Mouse (Mus musculus) MEL (cell line): ENCODE measurements around the gene Glp2r. TPM values are rescaled to one million over a fixed set of nuclear protein-coding genes. Genes with fewer than 3 reads are reported as not detected.
A peak's percentile ranks its signal among the peaks of the same experiment; 100 is the strongest.

Source experiments
- DNase-seq: peaks from one replicate; pipeline ENCODE4 v3.0.0; 2011; ENCODE audit warnings: low read depth, low spot score
- H3K27ac ChIP-seq: 2 replicates; pipeline ENCODE4 v1.5.1; 2012; ENCODE audit warnings: low read depth, mild to moderate bottlenecking, control low read depth, low read length, moderate library complexity; ENCODE audit not compliant: control insufficient read depth
- H3K27me3 ChIP-seq, 2 experiments: fragments of 150-350 bp in 1 of 2; sonication (generic) in 1 of 2; 2 replicates each; pipeline ENCODE4 v1.6.1; 2012; ENCODE audit warnings: low read length in 2 of 2, mild to moderate bottlenecking in 2 of 2, improper control_type of control experiment in 1 of 2, moderate library complexity in 1 of 2; ENCODE audit not compliant: insufficient read depth in 2 of 2, control insufficient read depth in 1 of 2
- H3K36me3 ChIP-seq, 2 experiments: 2 replicates each; pipeline ENCODE4 v1.6.1; 2012 to 2014; ENCODE audit warnings: low read length in 2 of 2, improper control_type of control experiment in 1 of 2, inconsistent platforms in 1 of 2, mild to moderate bottlenecking in 1 of 2; ENCODE audit not compliant: insufficient read depth in 2 of 2, control insufficient read depth in 1 of 2
- H3K4me1 ChIP-seq, 2 experiments: fragments of 150-350 bp in 1 of 2; sonication (generic) in 1 of 2; 2 replicates each; pipeline ENCODE4 v1.6.1; 2012; ENCODE audit warnings: low read length in 2 of 2, improper control_type of control experiment in 1 of 2, mild to moderate bottlenecking in 1 of 2; ENCODE audit not compliant: insufficient read depth in 2 of 2, control insufficient read depth in 1 of 2
- H3K4me3 ChIP-seq, 2 experiments: fragments of 150-350 bp in 1 of 2; sonication (generic) in 1 of 2; 2 replicates each; pipeline ENCODE4 v1.5.1; 2012; ENCODE audit warnings: low read depth in 2 of 2, low read length in 2 of 2, mild to moderate bottlenecking in 2 of 2, moderate library complexity in 2 of 2, control low read depth in 1 of 2, improper control_type of control experiment in 1 of 2; ENCODE audit not compliant: control insufficient read depth in 1 of 2, insufficient read depth in 1 of 2
- H3K79me2 ChIP-seq: 2 replicates; pipeline ENCODE4 v1.6.1; 2012; ENCODE audit warnings: mild to moderate bottlenecking, low read length, moderate library complexity; ENCODE audit not compliant: control insufficient read depth, poor library complexity, insufficient read depth
- H3K9ac ChIP-seq: 2 replicates; pipeline ENCODE4 v1.6.1; 2012; ENCODE audit warnings: low read depth, mild to moderate bottlenecking, control low read depth, low read length, moderate library complexity; ENCODE audit not compliant: control insufficient read depth, poor library complexity, severe bottlenecking
- H3K9me3 ChIP-seq: fragments of 150-350 bp; sonication (generic); replicated peaks from 2 replicates; pipeline ENCODE4 v1.6.1; 2012; ENCODE audit warnings: mild to moderate bottlenecking, low read length, improper control_type of control experiment, moderate library complexity; ENCODE audit not compliant: insufficient read depth
- CTCF ChIP-seq, 3 experiments: IDR thresholded peaks in 2 of 3; conservative IDR thresholded peaks in 1 of 3; 2 replicates each; pipeline ENCODE4 v1.5.1; 2011 to 2012; ENCODE audit warnings: low read length in 3 of 3, low read depth in 2 of 3, mild to moderate bottlenecking in 2 of 3, improper control_type of control experiment in 1 of 3, inconsistent platforms in 1 of 3, mixed read lengths in 1 of 3, moderate library complexity in 1 of 3; ENCODE audit not compliant: control insufficient read depth in 1 of 3, insufficient read depth in 1 of 3, poor library complexity in 1 of 3, severe bottlenecking in 1 of 3
- E2F4 ChIP-seq: IDR thresholded peaks from 2 replicates; pipeline ENCODE4 v1.6.1; 2011; ENCODE audit warnings: low read depth, low read length, improper control_type of control experiment, borderline replicate concordance
- ETS1 ChIP-seq: IDR thresholded peaks from 2 replicates; pipeline ENCODE4 v1.6.1; 2012; ENCODE audit warnings: low read depth, mild to moderate bottlenecking, inconsistent platforms, low read length, improper control_type of control experiment, moderate library complexity
- GATA1 ChIP-seq: IDR thresholded peaks from 2 replicates; pipeline ENCODE4 v1.6.1; 2011; ENCODE audit warnings: low read depth, low read length, improper control_type of control experiment
- JUND ChIP-seq: IDR thresholded peaks from 2 replicates; pipeline ENCODE4 v1.6.1; 2011; ENCODE audit warnings: low read depth, mild to moderate bottlenecking, improper control_type of control experiment, low read length
- POLR2AphosphoS5 ChIP-seq: IDR thresholded peaks from 2 replicates; pipeline ENCODE4 v1.6.1; 2012; ENCODE audit warnings: low read depth, borderline replicate concordance, mild to moderate bottlenecking, inconsistent platforms, low read length, moderate library complexity, mixed read lengths
- SMC3 ChIP-seq: IDR thresholded peaks from 2 replicates; pipeline ENCODE4 v1.6.1; 2011; ENCODE audit warnings: low read depth, low read length, improper control_type of control experiment
- ZKSCAN1 ChIP-seq: IDR thresholded peaks from 2 replicates; pipeline ENCODE4 v1.6.1; 2012; ENCODE audit warnings: low read depth, mild to moderate bottlenecking, inconsistent platforms, low read length, improper control_type of control experiment, moderate library complexity
- polyA plus RNA-seq, 2 experiments: library from polyadenylated mRNA; stranded (reverse) in 1 of 2; unstranded in 1 of 2; fragments of >175 nt in 1 of 2; fragments of >200 nt in 1 of 2; gene quantifications; 2 replicates each; pipeline versions ENCODE4 v1.2.1 to v1.2.4; 2012; ENCODE audit warnings: low replicate concordance in 2 of 2, low read depth in 1 of 2; ENCODE audit not compliant: insufficient read length in 2 of 2, insufficient read depth in 1 of 2, missing spikeins in 1 of 2
- total RNA-seq: library from RNA; depleted of rRNA; stranded (reverse); fragments of 300-350 nt; gene quantifications from 2 replicates; pipeline ENCODE4 v1.2.3, GENCODE M21; 2012

Glp2r gene
- total and polyA plus RNA-seq, 3 experiments: not detected

DNA sequence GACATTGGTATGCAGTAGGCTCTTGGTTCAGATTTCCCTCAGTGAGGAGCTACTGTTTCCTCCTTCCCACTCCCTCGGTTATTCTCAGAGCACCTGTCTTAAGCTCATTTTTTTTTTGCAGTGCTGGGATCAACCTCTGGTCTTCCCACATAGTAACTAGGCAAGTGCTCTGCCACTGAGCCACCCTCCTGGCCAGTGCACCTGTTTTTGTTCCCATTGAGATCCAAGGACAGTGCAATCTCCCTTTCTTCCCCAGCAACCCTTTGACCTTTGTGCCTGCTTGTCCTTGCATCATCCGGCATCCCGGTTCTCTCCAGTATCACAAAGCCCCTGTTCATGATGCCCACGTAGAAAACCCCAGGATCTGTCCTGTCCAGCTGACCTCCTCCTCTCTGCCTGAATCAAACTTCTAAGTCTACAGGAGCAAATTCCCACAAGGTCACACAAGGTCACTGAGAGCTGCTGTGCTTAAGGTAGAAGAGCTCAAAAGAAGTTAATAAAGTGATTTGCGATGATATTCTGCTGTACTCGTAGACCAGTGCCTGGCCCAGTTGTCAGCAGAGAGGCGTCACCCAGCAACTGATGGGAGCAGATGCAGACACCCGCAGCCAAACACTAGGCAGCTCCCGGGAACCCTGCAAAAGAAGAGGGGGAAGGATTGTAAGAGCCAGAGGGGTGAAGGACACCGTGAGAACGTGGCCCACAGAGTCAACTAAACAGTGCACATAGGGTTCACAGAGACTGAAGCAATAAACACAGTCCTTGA, 36.1 kb upstream of the Glp2r start:
- H3K79me2 ChIP-seq: no peaks in the 10 kb centered on the region
- TF ChIP-seq ZKSCAN1 (no peak), ETS1 (no peak), POLR2AphosphoS5 (no peak)
- no peaks in the 10 kb centered on the region for H3K27me3 ChIP-seq
- H3K4me1 ChIP-seq: no peaks in the 10 kb centered on the region
- no peaks in the 10 kb centered on the region for H3K9me3 ChIP-seq
- H3K4me3 ChIP-seq: no peak overlapping the region
- no peaks in the 10 kb centered on the region for H3K36me3 ChIP-seq
- H3K9ac ChIP-seq: no peak overlapping the region
- H3K27ac ChIP-seq: no peak overlapping the region
- no peak for DNase-seq

DNA sequence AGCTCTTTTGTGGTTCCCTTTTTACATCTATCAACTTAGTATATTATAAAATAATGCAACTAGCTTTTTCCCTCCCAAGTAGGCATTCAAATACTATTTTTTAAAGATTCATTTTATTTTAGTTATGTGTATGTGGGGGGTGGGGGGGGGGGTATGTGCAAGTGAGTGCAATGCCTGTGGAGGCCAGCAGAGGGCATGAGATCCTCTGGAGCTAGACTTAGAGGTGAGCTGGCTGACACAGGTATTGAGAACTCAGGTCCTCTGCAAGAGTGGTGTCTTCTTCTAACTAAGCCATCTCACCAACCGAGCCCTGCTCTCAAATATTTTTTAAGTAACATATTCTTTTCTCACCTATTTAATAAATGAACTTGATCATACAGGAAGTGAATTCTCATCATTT, 34.6 kb upstream of the Glp2r start:
- Histone ChIP-seq H3K4me3 (no peak overlapping the region), H3K27ac (no peak overlapping the region), H3K4me1 (no peaks in the 10 kb centered on the region), H3K36me3 (no peaks in the 10 kb centered on the region), H3K9me3 (no peaks in the 10 kb centered on the region), H3K27me3 (no peaks in the 10 kb centered on the region), H3K79me2 (no peaks in the 10 kb centered on the region), H3K9ac (no peak overlapping the region)
- TF ChIP-seq JUND (no peak), CTCF (IDR thresholded peaks at IDR 0.05 in 2 of 3, conservative IDR thresholded peaks at IDR 0.05 in 1 of 3; ENCODE audit: control insufficient read depth in 1 of 3, insufficient read depth in 1 of 3, low read depth in 2 of 3, low read length in 3 of 3, poor library complexity in 1 of 3, severe bottlenecking in 1 of 3) (peak in 2 of 3 experiments; percentile 35 to 50; a peak in 4 of 6 replicates), SMC3 (0 out of 2 replicates have a peak, but pooled peaks have one; percentile 18), E2F4 (no peak)
- DNase-seq: peak; percentile 17

DNA sequence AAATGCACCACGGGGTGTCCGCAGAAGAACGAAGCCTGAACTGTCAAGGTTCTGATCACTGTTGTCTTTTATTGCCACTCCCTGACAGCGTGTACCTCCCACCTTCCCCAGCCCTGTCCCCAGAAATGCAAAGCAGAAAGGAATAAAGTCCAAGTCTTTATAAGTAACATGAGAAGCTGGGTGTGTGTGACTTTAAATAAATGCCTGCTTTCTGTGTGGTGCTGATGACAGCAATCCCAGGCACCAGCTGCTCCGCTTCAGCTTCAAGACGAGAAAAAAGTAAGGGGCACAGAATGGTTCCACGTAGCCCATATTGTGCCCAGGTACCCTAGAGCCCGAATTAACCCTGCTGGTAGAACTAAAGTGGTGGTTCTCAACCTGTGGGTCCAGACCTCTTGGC, 30.2 kb upstream of the Glp2r start:
- Histone ChIP-seq H3K4me1 (no peaks in the 10 kb centered on the region), H3K36me3 (no peaks in the 10 kb centered on the region), H3K4me3 (no peak overlapping the region), H3K27ac (no peak overlapping the region), H3K27me3 (no peaks in the 10 kb centered on the region), H3K9ac (no peak overlapping the region), H3K9me3 (no peaks in the 10 kb centered on the region), H3K79me2 (no peaks in the 10 kb centered on the region)
- no peak for TF ChIP-seq ETS1
- no peak for TF ChIP-seq GATA1
- TF ChIP-seq POLR2AphosphoS5: no peak
- no peak for DNase-seq
